Mouse (Mus musculus) hindbrain, embryonic 15.5 days (tissue): ENCODE results near the gene Elof1. TPM values are rescaled to one million over a fixed set of nuclear protein-coding genes. Genes with fewer than 3 reads are reported as not detected.
"Not testable (repeated sequence)": the region's sequence is repeated elsewhere in the genome, so short reads cannot be mapped to it uniquely, and the experiment has no call there.

Experiments used
- ATAC-seq: fragments of 200-750 bp; cut with Nextera tagmentation; 2 replicates; pipeline ENCODE4 v1.8.0; 2017; ENCODE audit warnings: low read depth, moderate number of reproducible peaks, moderate TSS enrichment; ENCODE audit not compliant: low FRiP score
- H3K27ac ChIP-seq: fragments of 300-500 bp; sonication (generic); replicated peaks from 2 replicates; pipeline ENCODE4 v1.5.1; 2015; ENCODE audit warnings: mild to moderate bottlenecking, inconsistent platforms
- H3K27me3 ChIP-seq: fragments of 300-500 bp; sonication (generic); 2 replicates; pipeline ENCODE4 v1.6.1; 2015; ENCODE audit warnings: control low read depth, inconsistent platforms
- H3K36me3 ChIP-seq: fragments of 300-500 bp; sonication (generic); 2 replicates; pipeline ENCODE4 v1.6.1; 2015; ENCODE audit warnings: control low read depth, inconsistent platforms
- H3K4me1 ChIP-seq: fragments of 300-500 bp; sonication (generic); replicated peaks from 2 replicates; pipeline ENCODE4 v1.6.1; 2015; ENCODE audit warnings: control low read depth, inconsistent platforms
- H3K4me2 ChIP-seq: fragments of 300-500 bp; sonication (generic); 2 replicates; pipeline ENCODE4 v1.6.1; 2015; ENCODE audit warnings: moderate library complexity, mild to moderate bottlenecking, inconsistent platforms
- H3K4me3 ChIP-seq: fragments of 300-500 bp; sonication (generic); 2 replicates; pipeline ENCODE4 v1.5.1; 2015; ENCODE audit warnings: mild to moderate bottlenecking, inconsistent platforms
- H3K9ac ChIP-seq: fragments of 300-500 bp; sonication (generic); 2 replicates; pipeline ENCODE4 v1.6.1; 2015; ENCODE audit warnings: inconsistent platforms
- H3K9me3 ChIP-seq: fragments of 300-500 bp; sonication (generic); 2 replicates; pipeline ENCODE4 v1.6.1; 2016; ENCODE audit warnings: control low read depth, inconsistent platforms
- WGBS: fragments of 180-500 bp; shearing (Covaris S2); methylation state at CpG from one replicate; pipeline ENCODE4 v1.1.7; 2015; 5-methylcytosine and 5-hydroxymethylcytosine counted together
- polyA plus RNA-seq: library from polyadenylated mRNA; unstranded; fragments of >200 nt; fragmentation: Nextera tagmentation; extraction: Ambion mirVana; gene quantifications from 2 replicates; pipeline ENCODE4 v1.2.1, GENCODE M21; 2015

The Elof1 gene
- polyA plus RNA-seq, 1 experiment from 2014 or later = 183 TPM

DNA sequence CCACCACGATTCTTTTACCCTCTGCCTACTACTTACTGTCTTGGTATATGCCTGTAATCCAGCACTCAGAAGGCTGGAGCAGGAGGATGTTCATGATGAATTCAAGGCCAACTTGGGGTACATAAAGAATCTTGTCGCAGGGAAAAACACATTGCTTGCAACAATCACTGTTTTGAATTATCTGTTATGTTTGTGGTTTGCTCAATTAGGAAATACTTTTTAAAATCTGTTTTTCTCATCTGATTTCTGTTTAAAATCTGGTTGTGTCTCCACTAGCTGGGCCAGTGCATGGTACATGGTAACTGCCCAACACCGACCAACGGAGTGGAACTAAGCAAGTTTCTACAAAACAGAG lies 32.3 kb downstream of the Elof1 start:
- H3K4me3 ChIP-seq = peak overlapping the region; percentile 79
- no peaks in the 10 kb centered on the region for H3K36me3 ChIP-seq
- H3K27me3 ChIP-seq = no peaks in the 10 kb centered on the region
- 35% methylated on average over 4 of the region's 4 CpGs for WGBS
- H3K4me1 ChIP-seq = peaks cover 14% of the 10 kb centered on the region
- H3K9ac ChIP-seq = peak overlapping the region; percentile 63
- H3K9me3 ChIP-seq = no peaks in the 10 kb centered on the region
- no peak for ATAC-seq
- peak overlapping the region; percentile 83 for H3K27ac ChIP-seq
- H3K4me2 ChIP-seq = peak overlapping the region; percentile 67

DNA sequence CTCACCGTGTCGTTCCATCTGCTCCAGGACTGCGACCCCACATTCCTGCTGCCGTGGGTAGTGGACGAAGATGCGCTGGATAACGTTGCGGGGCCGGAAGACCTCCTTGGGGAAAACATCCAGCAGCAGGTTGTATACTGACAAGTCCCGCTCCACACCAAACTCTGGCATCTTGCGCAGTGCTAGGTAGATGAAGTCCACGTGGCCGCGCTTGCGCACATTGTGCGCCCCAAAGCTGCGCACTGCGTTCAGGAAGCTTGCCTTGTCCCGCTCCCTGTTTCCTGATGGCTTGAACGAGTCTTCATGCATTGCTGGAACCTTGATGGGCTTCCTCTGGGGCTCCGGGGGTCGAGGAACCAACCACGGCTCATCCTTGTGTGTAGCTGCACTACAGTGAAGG lies 40.7 kb downstream of the Elof1 start:
- no peak overlapping the region for H3K4me2 ChIP-seq
- H3K4me3 ChIP-seq = no peak overlapping the region
- H3K27me3 ChIP-seq = no peaks in the 10 kb centered on the region
- peaks cover 11% of the 10 kb centered on the region; the same call in 1 of the 2 replicates for H3K36me3 ChIP-seq
- H3K9me3 ChIP-seq = no peaks in the 10 kb centered on the region
- WGBS = 95% methylated on average over 23 of the region's 23 CpGs
- no peak overlapping the region for H3K9ac ChIP-seq
- no peak for ATAC-seq
- no peak overlapping the region for H3K27ac ChIP-seq
- peaks cover 8% of the 10 kb centered on the region; the same call in 1 of the 2 replicates for H3K4me1 ChIP-seq

DNA sequence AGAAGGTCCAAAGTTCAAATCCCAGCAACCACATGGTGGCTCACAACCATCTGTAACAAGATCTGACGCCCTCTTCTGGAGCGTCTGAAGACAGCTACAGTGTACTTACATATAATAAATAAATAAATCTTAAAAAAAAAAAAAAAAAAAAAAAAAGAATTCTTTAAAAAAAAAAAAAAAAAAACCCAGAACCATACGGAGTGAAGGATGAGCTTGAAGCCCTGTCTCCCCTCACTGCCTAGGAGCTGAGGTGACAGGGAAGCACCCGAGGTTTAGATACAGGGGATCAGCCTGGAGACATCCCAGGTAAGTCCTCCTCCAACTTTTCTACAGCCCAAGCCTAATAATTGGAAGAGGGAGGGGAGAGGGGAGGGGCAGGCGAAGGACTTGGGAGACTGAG lies 41.2 kb downstream of the Elof1 start:
- not testable (repeated sequence) for H3K27me3 ChIP-seq, H3K4me2 ChIP-seq, H3K9me3 ChIP-seq, H3K27ac ChIP-seq, ATAC-seq, H3K4me1 ChIP-seq, H3K9ac ChIP-seq, H3K4me3 ChIP-seq
- peaks cover 11% of the 10 kb centered on the region; the same call in 1 of the 2 replicates for H3K36me3 ChIP-seq
- WGBS = 89% methylated on average over 5 of the region's 5 CpGs

DNA sequence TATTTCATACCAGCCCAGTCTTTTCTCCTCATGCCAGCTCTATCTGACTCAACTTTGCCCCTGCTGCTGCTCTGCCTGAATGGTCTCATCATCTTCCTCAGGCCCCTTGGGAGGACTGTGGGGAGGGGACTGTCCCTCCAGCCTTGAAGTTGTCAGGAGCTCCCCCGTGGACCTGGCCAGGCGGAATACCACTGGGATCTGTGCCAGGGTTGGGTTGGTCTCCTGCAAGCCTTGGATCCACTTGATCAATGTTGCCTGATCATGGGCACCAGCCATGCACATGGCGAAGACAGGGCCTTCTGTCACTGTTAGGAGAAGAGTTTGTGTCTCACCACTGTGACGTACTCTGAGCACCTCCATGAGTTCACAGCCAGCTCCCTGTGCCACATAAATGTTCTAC lies 44.7 kb downstream of the Elof1 start:
- ATAC-seq = no peak
- H3K4me3 ChIP-seq = no peak overlapping the region
- no peak overlapping the region for H3K27ac ChIP-seq
- no peaks in the 10 kb centered on the region for H3K9me3 ChIP-seq
- no peaks in the 10 kb centered on the region for H3K27me3 ChIP-seq
- H3K4me1 ChIP-seq = peaks cover 23% of the 10 kb centered on the region
- H3K36me3 ChIP-seq = peaks cover 13% of the 10 kb centered on the region; the same call in 1 of the 2 replicates
- no peak overlapping the region for H3K9ac ChIP-seq
- 97% methylated on average over 4 of the region's 4 CpGs for WGBS
- H3K4me2 ChIP-seq = no peak overlapping the region

DNA sequence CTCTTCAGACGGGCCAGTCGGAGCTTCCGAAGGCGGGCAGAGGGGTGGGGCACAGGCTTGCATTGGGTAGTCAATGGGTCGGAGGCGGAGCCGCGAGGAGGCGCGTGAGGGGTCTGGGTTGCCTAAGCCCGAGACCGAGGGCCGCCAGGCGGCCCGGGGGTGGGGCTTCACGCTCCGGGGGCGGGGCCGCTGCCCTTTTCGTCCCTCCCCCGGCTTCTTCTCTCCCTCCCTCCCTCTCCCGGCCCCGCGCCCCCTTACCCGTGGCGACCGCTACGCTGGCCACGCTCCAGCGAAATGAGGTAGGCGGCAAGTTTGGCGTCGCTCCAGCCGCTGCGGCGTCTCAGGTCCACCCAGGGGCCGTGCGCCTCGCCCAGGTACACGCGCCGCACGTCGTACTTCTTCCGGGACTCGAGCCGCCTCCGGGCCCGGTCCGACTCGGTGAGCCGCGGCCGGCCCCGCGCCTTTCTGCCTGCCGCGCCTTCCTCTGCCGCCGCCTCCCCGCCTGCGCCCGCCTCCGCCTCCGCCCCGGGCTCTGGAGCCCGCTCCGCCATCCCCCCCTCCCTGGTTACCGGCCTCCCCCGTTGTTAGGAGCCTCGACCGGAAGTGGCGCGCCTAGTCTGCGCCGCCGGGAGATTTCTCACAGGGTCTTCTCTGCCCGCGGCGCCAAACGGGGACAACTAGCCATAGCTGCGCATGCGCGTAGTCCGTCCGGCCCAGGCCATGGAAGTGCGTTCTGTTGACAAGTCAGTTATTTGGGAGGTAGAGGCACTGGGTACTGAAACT lies 46.0 kb downstream of the Elof1 start, which contains the start of the genes Gm49318 and Zfp653:
TSS of gene Gm49318 (minus strand) at position 469 of the 783 bp plus-strand sequence.
TSS of gene Zfp653 (minus strand) at position 586 of the 783 bp plus-strand sequence.
- Histone ChIP-seq H3K4me2 (peak within 1 kb of the TSS; percentile 59), H3K9ac (peak within 1 kb of the TSS; percentile 83), H3K36me3 (peaks cover 8% of the 10 kb centered on the region; the same call in 1 of the 2 replicates), H3K4me3 (peak within 1 kb of the TSS; percentile 75), H3K4me1 (peaks cover 23% of the 10 kb centered on the region), H3K9me3 (no peaks in the 10 kb centered on the region), H3K27me3 (no peaks in the 10 kb centered on the region), H3K27ac (peak within 1 kb of the TSS; percentile 98)
- peak; percentile 97 for ATAC-seq
- WGBS = under 1% methylated on average over 65 of the region's 87 CpGs

DNA sequence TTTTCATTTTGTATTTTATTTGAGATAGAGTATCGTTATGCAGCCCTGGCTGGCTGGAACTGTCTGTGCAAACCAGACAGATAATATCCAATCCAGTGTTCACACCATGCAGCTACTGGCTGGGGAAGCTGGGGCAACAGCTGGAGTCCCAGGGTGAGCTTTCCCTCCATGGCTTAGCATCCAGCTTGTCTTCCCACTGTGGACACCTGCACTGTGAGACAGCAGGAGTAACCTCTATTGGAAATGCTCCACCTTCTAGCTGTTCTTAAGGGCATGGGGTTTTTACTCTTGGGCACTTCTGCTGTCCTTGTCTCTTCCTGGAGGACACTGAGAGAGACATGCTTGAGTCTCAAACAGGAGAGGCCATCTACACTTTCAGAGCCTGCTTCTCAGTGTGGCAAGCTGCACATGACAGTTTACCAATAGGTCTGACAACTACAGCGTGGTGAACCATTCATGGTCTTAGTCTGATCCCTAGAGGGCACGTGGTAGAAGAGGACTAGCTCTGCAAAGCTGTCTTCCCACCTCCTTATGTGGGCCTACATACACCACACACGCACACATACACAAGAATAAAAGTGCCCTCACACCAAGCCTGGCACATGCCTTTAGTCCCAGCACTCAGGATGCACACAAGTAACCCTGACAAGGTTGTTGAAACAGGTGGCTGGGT lies 47.0 kb downstream of the Elof1 start:
- Histone ChIP-seq H3K4me1 (peaks cover 23% of the 10 kb centered on the region), H3K9ac (peak overlapping the region; percentile 83), H3K9me3 (no peaks in the 10 kb centered on the region), H3K4me3 (peak overlapping the region; percentile 75), H3K4me2 (peak overlapping the region; percentile 59), H3K27me3 (no peaks in the 10 kb centered on the region), H3K36me3 (peaks cover 14% of the 10 kb centered on the region), H3K27ac (peak overlapping the region; percentile 98)
- ATAC-seq = peak; percentile 28; the same call in 1 of the 2 replicates
- WGBS = 69% methylated on average over 4 of the region's 4 CpGs

DNA sequence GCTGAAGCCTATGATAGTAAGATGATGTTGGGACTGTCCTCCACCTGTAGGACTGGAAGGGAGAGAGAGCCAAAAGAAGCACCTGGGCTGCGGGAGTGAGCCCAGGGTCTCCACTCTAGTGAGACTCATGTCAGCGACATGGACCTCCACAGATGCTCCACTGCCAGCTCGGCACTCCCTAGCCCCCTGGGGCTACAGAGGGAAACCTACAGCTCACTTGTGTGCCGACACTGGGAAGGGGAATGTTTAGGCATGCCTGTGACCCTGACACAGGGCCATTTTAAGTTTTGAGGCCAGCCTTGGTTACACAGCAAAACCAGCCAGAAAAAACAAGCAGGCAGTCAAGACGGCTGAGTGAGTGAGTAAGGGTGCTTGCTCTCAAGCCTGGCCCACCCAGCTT lies 49.8 kb downstream of the Elof1 start:
- Histone ChIP-seq H3K27ac (no peak overlapping the region), H3K4me3 (no peak overlapping the region), H3K9me3 (no peaks in the 10 kb centered on the region), H3K36me3 (peaks cover 34% of the 10 kb centered on the region), H3K27me3 (no peaks in the 10 kb centered on the region), H3K4me1 (peaks cover 23% of the 10 kb centered on the region), H3K4me2 (no peak overlapping the region), H3K9ac (no peak overlapping the region)
- ATAC-seq = no peak
- WGBS = 77% methylated on average over 5 of the region's 5 CpGs

DNA sequence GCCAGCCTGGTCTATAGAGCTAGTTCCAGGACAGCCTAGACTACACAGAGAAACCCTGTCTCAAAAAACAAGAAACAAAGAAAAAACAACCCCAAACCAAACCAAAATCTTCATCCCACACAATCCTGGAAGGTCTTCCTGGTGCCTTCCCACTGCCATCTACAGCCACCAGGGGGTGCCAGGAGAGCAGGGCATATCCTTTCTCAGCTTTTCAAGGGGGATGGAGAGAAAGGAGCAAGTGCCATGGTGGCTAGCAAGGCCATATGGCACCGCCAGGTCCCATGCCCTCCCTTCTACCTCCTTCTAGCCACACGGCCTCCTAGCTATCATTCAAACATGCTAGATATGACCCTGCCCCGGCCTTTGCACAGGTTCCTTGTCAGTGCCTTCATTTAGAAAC lies 50.5 kb downstream of the Elof1 start:
- Histone ChIP-seq H3K4me3 (no peak overlapping the region), H3K9me3 (no peaks in the 10 kb centered on the region), H3K9ac (no peak overlapping the region), H3K36me3 (peaks cover 39% of the 10 kb centered on the region), H3K4me2 (no peak overlapping the region), H3K4me1 (peaks cover 15% of the 10 kb centered on the region), H3K27ac (no peak overlapping the region), H3K27me3 (no peaks in the 10 kb centered on the region)
- no peak for ATAC-seq
- WGBS = 68% methylated on average over 3 of the region's 3 CpGs

DNA sequence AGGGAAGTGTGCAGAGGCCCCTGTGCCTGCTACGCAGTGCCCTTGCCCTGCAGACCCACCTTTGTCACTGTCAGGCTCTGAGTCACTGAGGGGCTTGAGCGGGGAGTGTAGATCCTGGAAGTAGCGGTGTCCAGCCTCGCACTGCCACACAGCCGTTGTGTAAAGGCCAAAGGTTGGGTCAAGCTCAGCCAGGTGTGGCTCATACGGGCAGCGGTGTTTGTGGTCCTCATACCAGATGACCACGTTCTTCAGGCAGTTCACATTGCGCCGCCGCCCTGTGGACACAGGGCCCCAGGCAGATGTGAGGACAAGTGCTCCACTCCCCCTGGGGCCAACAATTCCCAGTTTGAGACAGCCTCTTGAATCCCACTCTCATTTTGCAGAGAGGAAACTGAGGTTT lies 51.3 kb downstream of the Elof1 start:
- no peaks in the 10 kb centered on the region for H3K9me3 ChIP-seq
- no peak overlapping the region for H3K27ac ChIP-seq
- ATAC-seq = no peak
- no peaks in the 10 kb centered on the region for H3K27me3 ChIP-seq
- H3K4me1 ChIP-seq = peaks cover 15% of the 10 kb centered on the region
- H3K4me3 ChIP-seq = no peak overlapping the region
- peaks cover 42% of the 10 kb centered on the region for H3K36me3 ChIP-seq
- no peak overlapping the region for H3K9ac ChIP-seq
- no peak overlapping the region for H3K4me2 ChIP-seq
- WGBS = 94% methylated on average over 11 of the region's 11 CpGs

DNA sequence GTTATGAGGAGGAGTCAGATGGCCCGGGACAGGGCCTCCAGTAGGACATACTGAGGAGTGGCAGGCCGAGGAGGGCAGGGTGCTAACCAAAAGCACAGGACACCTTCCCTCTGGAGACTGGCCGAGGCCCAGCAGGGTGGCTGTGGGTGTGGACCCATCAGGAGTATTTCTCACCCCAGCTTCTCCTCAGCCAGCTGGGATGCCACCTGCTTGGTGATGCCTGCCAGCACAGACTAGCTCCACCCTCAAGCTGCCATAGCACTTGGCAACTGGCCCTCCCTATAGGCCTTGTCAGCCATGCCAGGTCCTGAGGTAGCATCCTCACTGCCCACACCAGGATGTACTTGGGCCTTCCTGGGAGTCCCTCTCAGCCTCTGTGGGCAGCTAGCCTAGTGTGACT lies 52.6 kb downstream of the Elof1 start:
- WGBS = 91% methylated on average over 3 of the region's 3 CpGs
- Histone ChIP-seq H3K4me1 (0 out of 2 replicates have a peak, but pooled peaks cover 4% of the 10 kb centered on the region), H3K9ac (no peak overlapping the region), H3K27ac (no peak overlapping the region), H3K9me3 (no peaks in the 10 kb centered on the region), H3K36me3 (peaks cover 48% of the 10 kb centered on the region), H3K4me2 (no peak overlapping the region), H3K27me3 (no peaks in the 10 kb centered on the region), H3K4me3 (no peak overlapping the region)
- ATAC-seq = no peak
